Mouse (Mus musculus) midbrain, embryonic 11.5 days (tissue): Measurements from ENCODE around the gene Sox5. TPM values are rescaled to one million over a fixed set of nuclear protein-coding genes. Genes with fewer than 3 reads are reported as not detected.

Experiments
- ATAC-seq: fragments of 200-750 bp; cut with Nextera tagmentation; 2 replicates; pipeline ENCODE4 v1.8.0; 2017; ENCODE audit warnings: moderate TSS enrichment, moderate library complexity; ENCODE audit not compliant: low FRiP score
- DNase-seq: peaks from one replicate; pipeline ENCODE4 v3.0.0; 2015; ENCODE audit warnings: low spot score; ENCODE audit errors: missing footprints
- H3K27ac ChIP-seq: fragments of 300-500 bp; sonication (generic); 2 replicates; pipeline ENCODE4 v1.5.1; 2014; ENCODE audit warnings: low read depth, low read length
- H3K27me3 ChIP-seq: fragments of 300-500 bp; sonication (generic); 2 replicates; pipeline ENCODE4 v1.6.1; 2014; ENCODE audit warnings: mild to moderate bottlenecking, low read length, moderate library complexity, mixed read lengths; ENCODE audit not compliant: control insufficient read depth, insufficient read depth
- H3K36me3 ChIP-seq: fragments of 300-500 bp; sonication (generic); 2 replicates; pipeline ENCODE4 v1.6.1; 2014; ENCODE audit warnings: mild to moderate bottlenecking, low read length, moderate library complexity, mixed read lengths; ENCODE audit not compliant: control insufficient read depth, insufficient read depth
- H3K4me1 ChIP-seq: fragments of 300-500 bp; sonication (generic); 2 replicates; pipeline ENCODE4 v1.6.1; 2014; ENCODE audit warnings: low read length; ENCODE audit not compliant: control insufficient read depth, insufficient read depth
- H3K4me2 ChIP-seq: fragments of 300-500 bp; sonication (generic); 2 replicates; pipeline ENCODE4 v1.6.1; 2014; ENCODE audit warnings: mild to moderate bottlenecking, moderate library complexity
- H3K4me3 ChIP-seq: fragments of 300-500 bp; sonication (generic); 2 replicates; pipeline ENCODE4 v1.5.1; 2014; ENCODE audit warnings: low read depth, low read length
- H3K9ac ChIP-seq: fragments of 300-500 bp; sonication (generic); 2 replicates; pipeline ENCODE4 v1.6.1; 2014; ENCODE audit warnings: low read length
- H3K9me3 ChIP-seq: fragments of 300-500 bp; sonication (generic); 2 replicates; pipeline ENCODE4 v1.6.1; 2016; ENCODE audit warnings: low read length; ENCODE audit not compliant: control insufficient read depth
- WGBS: fragments of 180-500 bp; shearing (Covaris S2); extraction: QIAGEN DNeasy Blood & Tissue Kit; methylation state at CpG from one replicate; pipeline ENCODE4 v1.1.7; 2014; 5-methylcytosine and 5-hydroxymethylcytosine counted together
- polyA plus RNA-seq: library from polyadenylated mRNA; unstranded; fragments of >200 nt; fragmentation: Nextera tagmentation; extraction: Ambion mirVana; gene quantifications from 2 replicates; pipeline ENCODE4 v1.2.1, GENCODE M21; 2014

The Sox5 gene
- polyA plus RNA-seq, 1 experiment from 2014 or later = 23.0 TPM

DNA sequence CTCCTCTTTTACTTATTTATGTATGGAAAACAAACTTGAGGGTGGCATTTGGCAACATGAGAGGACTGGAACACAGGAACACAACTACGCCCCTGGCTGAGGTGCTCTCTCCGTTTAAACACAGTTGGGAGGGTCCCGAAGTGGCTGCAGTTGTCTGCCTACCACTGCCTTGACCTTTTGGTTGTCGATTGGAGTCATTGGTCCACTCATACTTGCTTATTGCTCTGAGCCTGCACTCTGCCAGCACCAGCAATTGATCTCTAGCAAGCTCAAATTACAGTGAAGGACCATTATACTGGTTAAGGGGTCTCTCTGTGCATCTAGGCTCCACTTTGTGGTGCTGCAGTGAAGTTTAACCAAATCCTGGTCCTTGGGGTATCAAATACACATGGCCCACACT lies 950.5 kb downstream of the Sox5 start:
- Histone ChIP-seq H3K36me3 (no peaks in the 10 kb centered on the region), H3K9ac (no peak overlapping the region), H3K4me2 (no peak overlapping the region), H3K27ac (no peak overlapping the region), H3K9me3 (no peaks in the 10 kb centered on the region), H3K4me1 (no peaks in the 10 kb centered on the region), H3K27me3 (no peaks in the 10 kb centered on the region), H3K4me3 (no peak overlapping the region)
- ATAC-seq = no peak
- 99% methylated on average over 4 of the region's 4 CpGs for WGBS
- DNase-seq = peak; percentile 62

DNA sequence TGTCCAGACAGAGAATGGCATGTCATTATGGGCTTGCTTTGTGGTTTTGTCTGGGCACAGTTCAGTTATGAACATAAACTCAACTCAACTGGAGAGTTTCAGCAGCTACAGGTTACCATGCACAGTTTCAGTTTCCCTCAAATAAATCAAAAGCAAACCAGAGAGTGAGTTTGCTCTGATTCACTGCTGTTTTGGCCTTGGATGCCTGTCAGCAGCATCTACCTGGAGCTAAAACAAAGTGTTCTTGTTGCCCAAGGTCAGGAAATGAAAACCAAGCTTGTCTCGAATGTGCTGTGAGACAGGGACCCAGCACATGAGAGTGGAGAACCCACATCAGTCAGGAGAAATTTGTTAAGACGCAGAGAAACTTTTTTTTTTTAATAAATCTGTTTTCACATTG lies 951.6 kb downstream of the Sox5 start:
- H3K36me3 ChIP-seq = no peaks in the 10 kb centered on the region
- ATAC-seq (no peak), DNase-seq (no peak)
- no peaks in the 10 kb centered on the region for H3K9me3 ChIP-seq
- no peak overlapping the region for H3K4me3 ChIP-seq
- 0 out of 2 replicates have a peak, but pooled peaks cover 2% of the 10 kb centered on the region for H3K4me1 ChIP-seq
- no peak overlapping the region for H3K4me2 ChIP-seq
- WGBS = 85% methylated on average over 2 of the region's 2 CpGs
- H3K27me3 ChIP-seq = no peaks in the 10 kb centered on the region
- no peak overlapping the region for H3K9ac ChIP-seq
- no peak overlapping the region for H3K27ac ChIP-seq

DNA sequence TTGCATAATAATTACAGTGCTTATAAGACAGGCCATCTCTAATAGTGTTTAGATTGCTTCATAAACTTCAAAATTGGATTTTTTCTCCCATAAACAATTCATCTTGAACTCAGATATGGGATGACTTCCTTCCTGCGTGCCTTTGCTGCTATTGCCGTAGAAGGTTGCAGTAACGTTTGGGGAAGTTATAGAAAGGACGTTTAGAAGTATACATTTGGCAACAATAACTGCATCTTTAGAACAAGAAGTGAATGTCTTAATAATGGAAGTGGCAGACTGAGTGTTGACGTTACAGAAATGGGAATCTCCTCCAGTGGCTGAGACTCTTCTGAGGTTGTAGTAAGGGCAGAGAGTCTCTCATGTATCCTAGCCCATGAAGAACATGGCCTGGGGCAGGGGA lies 955.0 kb downstream of the Sox5 start:
- no peak for ATAC-seq
- Histone ChIP-seq H3K4me3 (no peak overlapping the region), H3K9ac (no peak overlapping the region), H3K4me2 (no peak overlapping the region), H3K36me3 (no peaks in the 10 kb centered on the region), H3K9me3 (no peaks in the 10 kb centered on the region), H3K27ac (no peak overlapping the region), H3K27me3 (no peaks in the 10 kb centered on the region), H3K4me1 (0 out of 2 replicates have a peak, but pooled peaks cover 2% of the 10 kb centered on the region)
- DNase-seq = no peak
- 89% methylated on average over 5 of the region's 5 CpGs for WGBS

DNA sequence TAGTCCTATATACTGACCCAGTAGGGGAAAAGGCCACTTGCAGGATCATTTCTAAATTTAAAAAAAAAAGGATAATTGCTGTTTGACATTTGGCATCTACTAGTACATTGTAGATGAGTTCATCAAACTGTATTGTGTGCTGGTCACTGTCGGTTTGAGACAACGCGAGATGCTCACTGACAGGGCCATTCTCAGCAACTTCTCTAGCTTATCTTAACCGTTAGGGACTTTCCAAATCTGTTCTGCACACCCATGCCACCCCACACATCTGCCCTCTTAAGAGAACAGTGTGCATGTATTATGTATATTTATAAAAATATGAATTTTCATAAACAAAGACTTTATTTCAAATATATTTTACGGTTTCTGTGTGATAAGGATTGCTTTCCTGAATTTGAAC lies 955.8 kb downstream of the Sox5 start:
- Histone ChIP-seq H3K4me3 (no peak overlapping the region), H3K27ac (no peak overlapping the region), H3K9ac (no peak overlapping the region), H3K4me1 (0 out of 2 replicates have a peak, but pooled peaks cover 2% of the 10 kb centered on the region), H3K36me3 (no peaks in the 10 kb centered on the region), H3K4me2 (no peak overlapping the region), H3K9me3 (no peaks in the 10 kb centered on the region), H3K27me3 (no peaks in the 10 kb centered on the region)
- 90% methylated on average over 5 of the region's 5 CpGs for WGBS
- DNase-seq (no peak), ATAC-seq (no peak)

DNA sequence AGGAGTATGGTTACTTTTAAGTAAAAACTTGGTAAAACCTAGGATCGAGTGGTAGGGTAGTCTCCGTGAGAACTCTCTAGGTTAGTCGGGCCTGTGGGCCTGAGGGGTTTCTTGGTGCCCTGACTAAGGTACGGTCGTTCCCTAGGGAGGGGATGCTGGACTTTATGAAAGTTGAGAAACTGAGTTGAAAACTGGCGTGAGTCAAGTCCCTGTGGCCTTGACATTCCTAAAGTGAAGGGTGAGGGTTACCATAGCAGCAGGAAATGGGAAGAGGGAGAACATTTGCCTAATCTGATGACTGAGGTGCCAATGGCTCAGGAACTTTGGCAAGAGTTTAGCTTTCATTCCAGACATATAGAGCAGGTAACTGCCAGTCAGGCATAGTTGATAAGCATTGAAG lies 956.7 kb downstream of the Sox5 start:
- WGBS = 57% methylated on average over 6 of the region's 6 CpGs
- DNase-seq (no peak), ATAC-seq (no peak)
- H3K4me3 ChIP-seq = no peak overlapping the region
- no peaks in the 10 kb centered on the region for H3K27me3 ChIP-seq
- no peaks in the 10 kb centered on the region for H3K9me3 ChIP-seq
- H3K4me1 ChIP-seq = 0 out of 2 replicates have a peak, but pooled peaks cover 2% of the 10 kb centered on the region
- H3K9ac ChIP-seq = no peak overlapping the region
- H3K36me3 ChIP-seq = no peaks in the 10 kb centered on the region
- no peak overlapping the region for H3K4me2 ChIP-seq
- H3K27ac ChIP-seq = no peak overlapping the region

DNA sequence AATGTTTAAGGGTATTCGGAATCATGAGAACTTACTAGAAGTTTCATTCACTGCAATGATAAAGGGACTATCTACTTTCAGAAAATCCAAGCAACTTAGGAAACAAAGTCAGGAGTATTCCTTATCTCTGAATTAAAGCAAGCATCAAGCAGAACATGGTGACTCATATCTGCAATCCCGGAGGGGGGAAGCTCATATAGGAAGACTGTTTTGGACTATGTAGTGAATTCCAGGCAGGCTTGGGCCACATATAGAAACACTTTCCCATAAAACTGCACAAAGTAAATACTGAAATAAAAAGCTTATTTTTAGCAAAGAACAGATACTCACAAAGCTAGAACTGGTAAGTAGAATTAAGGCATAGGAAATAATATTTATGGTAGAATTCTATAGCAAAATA lies 993.3 kb downstream of the Sox5 start:
- no peak overlapping the region for H3K4me2 ChIP-seq
- H3K9me3 ChIP-seq = no peaks in the 10 kb centered on the region
- ATAC-seq (no peak), DNase-seq (no peak)
- H3K36me3 ChIP-seq = no peaks in the 10 kb centered on the region
- H3K9ac ChIP-seq = no peak overlapping the region
- WGBS = 97% methylated on average over 2 of the region's 2 CpGs
- H3K27ac ChIP-seq = no peak overlapping the region
- no peaks in the 10 kb centered on the region for H3K4me1 ChIP-seq
- no peaks in the 10 kb centered on the region for H3K27me3 ChIP-seq
- no peak overlapping the region for H3K4me3 ChIP-seq

DNA sequence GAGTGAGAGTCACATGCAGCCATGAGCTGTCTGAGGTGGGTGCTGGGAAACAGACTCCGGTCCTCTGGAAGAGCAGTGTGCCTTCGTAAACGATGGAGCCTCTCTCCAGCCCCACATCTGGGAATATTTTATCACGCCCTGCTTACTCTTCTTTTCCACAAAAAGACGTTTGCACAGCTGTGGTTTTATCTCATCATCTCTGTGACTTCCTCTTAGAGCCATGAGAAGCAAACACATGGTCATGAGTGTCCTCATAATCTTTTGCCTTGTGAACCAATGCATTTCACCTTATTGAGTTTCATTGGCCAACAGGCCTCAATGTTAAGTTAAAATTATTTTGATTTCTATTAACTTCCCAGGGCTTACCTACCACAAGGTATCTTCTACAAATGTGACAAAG lies 994.4 kb downstream of the Sox5 start:
- no peak for ATAC-seq
- no peak for DNase-seq
- H3K9ac ChIP-seq = no peak overlapping the region
- no peak overlapping the region for H3K4me2 ChIP-seq
- H3K4me3 ChIP-seq = no peak overlapping the region
- H3K36me3 ChIP-seq = no peaks in the 10 kb centered on the region
- no peaks in the 10 kb centered on the region for H3K27me3 ChIP-seq
- H3K9me3 ChIP-seq = no peaks in the 10 kb centered on the region
- no peaks in the 10 kb centered on the region for H3K4me1 ChIP-seq
- H3K27ac ChIP-seq = no peak overlapping the region
- 85% methylated on average over 5 of the region's 5 CpGs for WGBS

DNA sequence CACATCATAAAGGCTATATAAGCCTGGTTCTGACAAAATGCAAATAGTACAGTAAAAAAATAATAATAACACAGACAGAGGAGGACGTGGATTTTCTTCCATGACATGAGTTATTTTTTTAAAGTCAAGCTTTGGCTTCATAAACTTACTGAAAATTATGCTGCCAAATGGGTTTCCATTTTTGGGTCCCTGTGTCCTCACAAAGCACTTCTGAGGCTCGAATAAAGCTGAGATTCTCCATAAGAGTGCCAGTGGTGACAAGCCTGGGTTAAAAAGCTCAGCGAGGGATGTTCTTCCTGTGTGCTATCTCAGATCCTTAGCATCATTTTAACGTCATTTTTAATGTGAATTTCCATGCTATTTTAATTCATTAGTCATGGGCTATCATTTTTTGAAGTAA lies 996.1 kb downstream of the Sox5 start:
- no peak for ATAC-seq
- H3K9me3 ChIP-seq = no peaks in the 10 kb centered on the region
- no peak overlapping the region for H3K4me3 ChIP-seq
- no peak overlapping the region for H3K27ac ChIP-seq
- no peak overlapping the region for H3K9ac ChIP-seq
- H3K27me3 ChIP-seq = no peaks in the 10 kb centered on the region
- H3K4me1 ChIP-seq = no peaks in the 10 kb centered on the region
- H3K36me3 ChIP-seq = no peaks in the 10 kb centered on the region
- H3K4me2 ChIP-seq = no peak overlapping the region
- DNase-seq = peak; percentile 21
- WGBS = 89% methylated on average over 4 of the region's 4 CpGs
